Mouse (Mus musculus) hindbrain, embryonic 11.5 days (tissue): ENCODE results near the gene Dnah7a. TPM values are rescaled to one million over a fixed set of nuclear protein-coding genes. Genes with fewer than 3 reads are reported as not detected.
A peak's percentile ranks its signal among the peaks of the same experiment; 100 is the strongest.
"Not testable (repeated sequence)": the region's sequence is repeated elsewhere in the genome, so short reads cannot be mapped to it uniquely, and the experiment has no call there.

ENCODE experiments used
- ATAC-seq: fragments of 200-750 bp; cut with Nextera tagmentation; 2 replicates; pipeline ENCODE4 v1.8.0; 2017; ENCODE audit warnings: mild to moderate bottlenecking, moderate TSS enrichment, moderate library complexity; ENCODE audit not compliant: low FRiP score
- DNase-seq: peaks from one replicate; pipeline ENCODE4 v3.0.0-alpha.2; 2015; ENCODE audit warnings: low spot score
- H3K27ac ChIP-seq: fragments of 300-500 bp; sonication (generic); 2 replicates; pipeline ENCODE4 v1.5.1; 2014; ENCODE audit warnings: mild to moderate bottlenecking, low read depth, low read length
- H3K27me3 ChIP-seq: fragments of 300-500 bp; sonication (generic); 2 replicates; pipeline ENCODE4 v1.6.1; 2014; ENCODE audit warnings: mild to moderate bottlenecking, low read length, moderate library complexity, mixed read lengths; ENCODE audit not compliant: control insufficient read depth, insufficient read depth
- H3K36me3 ChIP-seq: fragments of 300-500 bp; sonication (generic); 2 replicates; pipeline ENCODE4 v1.6.1; 2014; ENCODE audit warnings: mild to moderate bottlenecking, low read length, moderate library complexity, mixed read lengths; ENCODE audit not compliant: control insufficient read depth, insufficient read depth
- H3K4me1 ChIP-seq: fragments of 300-500 bp; sonication (generic); replicated peaks from 2 replicates; pipeline ENCODE4 v1.6.1; 2014; ENCODE audit warnings: low read length, mixed read lengths; ENCODE audit not compliant: control insufficient read depth, insufficient read depth
- H3K4me2 ChIP-seq: fragments of 300-500 bp; sonication (generic); replicated peaks from 2 replicates; pipeline ENCODE4 v1.6.1; 2014; ENCODE audit warnings: mild to moderate bottlenecking, low read depth, low read length
- H3K4me3 ChIP-seq: fragments of 300-500 bp; sonication (generic); 2 replicates; pipeline ENCODE4 v1.5.1; 2014; ENCODE audit warnings: low read depth, low read length
- H3K9ac ChIP-seq: fragments of 300-500 bp; sonication (generic); 2 replicates; pipeline ENCODE4 v1.6.1; 2014; ENCODE audit warnings: low read depth, low read length
- H3K9me3 ChIP-seq: fragments of 300-500 bp; sonication (generic); 2 replicates; pipeline ENCODE4 v1.6.1; 2016; ENCODE audit warnings: low read length; ENCODE audit not compliant: control insufficient read depth
- WGBS: fragments of 180-500 bp; shearing (Covaris S2); extraction: QIAGEN DNeasy Blood & Tissue Kit; methylation state at CpG from one replicate; pipeline ENCODE4 v1.1.7; 2014; 5-methylcytosine and 5-hydroxymethylcytosine counted together
- polyA plus RNA-seq: library from polyadenylated mRNA; unstranded; fragments of >200 nt; fragmentation: Nextera tagmentation; extraction: Ambion mirVana; gene quantifications from 2 replicates; pipeline ENCODE4 v1.2.1, GENCODE M21; 2014

Dnah7a gene
- polyA plus RNA-seq, 1 experiment from 2014 or later: 8.5 TPM

GRCm38 (mm10) chr1:53740777-53741336, 34.3 kb upstream of the Dnah7a start:
- H3K4me3 ChIP-seq: no peak overlapping the region
- H3K4me2 ChIP-seq: no peak overlapping the region
- H3K4me1 ChIP-seq: no peaks in the 10 kb centered on the region
- peak; percentile 41; the same call in 1 of the 2 replicates for ATAC-seq
- H3K9ac ChIP-seq: no peak overlapping the region
- DNase-seq: no peak
- 76% methylated on average over 4 of the region's 4 CpGs for WGBS
- no peaks in the 10 kb centered on the region for H3K36me3 ChIP-seq
- no peaks in the 10 kb centered on the region for H3K9me3 ChIP-seq
- H3K27ac ChIP-seq: no peak overlapping the region
- H3K27me3 ChIP-seq: no peaks in the 10 kb centered on the region

GRCm38 (mm10) chr1:53740077-53740776, 33.6 kb upstream of the Dnah7a start:
- not testable (repeated sequence) for H3K4me3 ChIP-seq, H3K4me1 ChIP-seq, H3K27ac ChIP-seq, H3K4me2 ChIP-seq, H3K9ac ChIP-seq, H3K9me3 ChIP-seq, H3K36me3 ChIP-seq, H3K27me3 ChIP-seq
- DNase-seq (peak; percentile 3), ATAC-seq (peak; percentile 86)
- 51% methylated on average over 3 of the region's 4 CpGs for WGBS

- H3K9ac ChIP-seq: no peak overlapping the region
- H3K4me2 ChIP-seq: no peak overlapping the region
- H3K9me3 ChIP-seq: no peaks in the 10 kb centered on the region
- no peak for DNase-seq
- WGBS: 96% methylated on average over 3 of the region's 3 CpGs
- H3K4me3 ChIP-seq: no peak overlapping the region
- H3K4me1 ChIP-seq: no peaks in the 10 kb centered on the region
- no peaks in the 10 kb centered on the region for H3K36me3 ChIP-seq
- ATAC-seq: no peak
- no peak overlapping the region for H3K27ac ChIP-seq
- H3K27me3 ChIP-seq: no peaks in the 10 kb centered on the region
Observed at GRCm38 (mm10) chr1:53736583-53736982, 30.0 kb upstream of the Dnah7a start.

GRCm38 (mm10) chr1:53728489-53729225, 22.1 kb upstream of the Dnah7a start:
- Histone ChIP-seq H3K4me3 (no peak overlapping the region), H3K4me1 (no peaks in the 10 kb centered on the region), H3K36me3 (no peaks in the 10 kb centered on the region), H3K27me3 (no peaks in the 10 kb centered on the region), H3K27ac (no peak overlapping the region), H3K9ac (no peak overlapping the region), H3K4me2 (no peak overlapping the region), H3K9me3 (no peaks in the 10 kb centered on the region)
- 81% methylated on average over 5 of the region's 5 CpGs for WGBS
- no peak for DNase-seq
- ATAC-seq: no peak

- 98% methylated on average over 2 of the region's 2 CpGs for WGBS
- Histone ChIP-seq H3K27me3 (no peaks in the 10 kb centered on the region), H3K36me3 (no peaks in the 10 kb centered on the region), H3K4me1 (no peaks in the 10 kb centered on the region), H3K9ac (no peak overlapping the region), H3K4me3 (no peak overlapping the region), H3K4me2 (no peak overlapping the region), H3K27ac (no peak overlapping the region), H3K9me3 (no peaks in the 10 kb centered on the region)
- no peak for DNase-seq
- no peak for ATAC-seq
Observed at GRCm38 (mm10) chr1:53726883-53727282, 20.3 kb upstream of the Dnah7a start.

GRCm38 (mm10) chr1:53721353-53721752, 14.8 kb upstream of the Dnah7a start:
- H3K36me3 ChIP-seq: no peaks in the 10 kb centered on the region
- H3K4me3 ChIP-seq: no peak overlapping the region
- no peak overlapping the region for H3K4me2 ChIP-seq
- DNase-seq: no peak
- H3K27ac ChIP-seq: no peak overlapping the region
- no peaks in the 10 kb centered on the region for H3K9me3 ChIP-seq
- no peaks in the 10 kb centered on the region for H3K27me3 ChIP-seq
- no peaks in the 10 kb centered on the region for H3K4me1 ChIP-seq
- no peak overlapping the region for H3K9ac ChIP-seq
- ATAC-seq: no peak

GRCm38 (mm10) chr1:53720601-53721351, 14.2 kb upstream of the Dnah7a start:
- no peak overlapping the region for H3K27ac ChIP-seq
- WGBS: 89% methylated on average over 5 of the region's 5 CpGs
- H3K36me3 ChIP-seq: no peaks in the 10 kb centered on the region
- no peak overlapping the region for H3K4me2 ChIP-seq
- H3K9ac ChIP-seq: no peak overlapping the region
- H3K4me3 ChIP-seq: no peak overlapping the region
- no peaks in the 10 kb centered on the region for H3K27me3 ChIP-seq
- no peak for DNase-seq
- no peaks in the 10 kb centered on the region for H3K4me1 ChIP-seq
- no peak for ATAC-seq
- H3K9me3 ChIP-seq: no peaks in the 10 kb centered on the region

GRCm38 (mm10) chr1:53715966-53716515, 9.5 kb upstream of the Dnah7a start:
- Histone ChIP-seq H3K4me3 (no peak overlapping the region), H3K9ac (no peak overlapping the region), H3K36me3 (no peaks in the 10 kb centered on the region), H3K4me2 (no peak overlapping the region), H3K4me1 (no peaks in the 10 kb centered on the region), H3K27ac (no peak overlapping the region), H3K27me3 (no peaks in the 10 kb centered on the region), H3K9me3 (no peaks in the 10 kb centered on the region)
- no peak for ATAC-seq
- 96% methylated on average over 1 of the region's 1 CpGs for WGBS
- DNase-seq: no peak
